In the genomic region with DNA sequence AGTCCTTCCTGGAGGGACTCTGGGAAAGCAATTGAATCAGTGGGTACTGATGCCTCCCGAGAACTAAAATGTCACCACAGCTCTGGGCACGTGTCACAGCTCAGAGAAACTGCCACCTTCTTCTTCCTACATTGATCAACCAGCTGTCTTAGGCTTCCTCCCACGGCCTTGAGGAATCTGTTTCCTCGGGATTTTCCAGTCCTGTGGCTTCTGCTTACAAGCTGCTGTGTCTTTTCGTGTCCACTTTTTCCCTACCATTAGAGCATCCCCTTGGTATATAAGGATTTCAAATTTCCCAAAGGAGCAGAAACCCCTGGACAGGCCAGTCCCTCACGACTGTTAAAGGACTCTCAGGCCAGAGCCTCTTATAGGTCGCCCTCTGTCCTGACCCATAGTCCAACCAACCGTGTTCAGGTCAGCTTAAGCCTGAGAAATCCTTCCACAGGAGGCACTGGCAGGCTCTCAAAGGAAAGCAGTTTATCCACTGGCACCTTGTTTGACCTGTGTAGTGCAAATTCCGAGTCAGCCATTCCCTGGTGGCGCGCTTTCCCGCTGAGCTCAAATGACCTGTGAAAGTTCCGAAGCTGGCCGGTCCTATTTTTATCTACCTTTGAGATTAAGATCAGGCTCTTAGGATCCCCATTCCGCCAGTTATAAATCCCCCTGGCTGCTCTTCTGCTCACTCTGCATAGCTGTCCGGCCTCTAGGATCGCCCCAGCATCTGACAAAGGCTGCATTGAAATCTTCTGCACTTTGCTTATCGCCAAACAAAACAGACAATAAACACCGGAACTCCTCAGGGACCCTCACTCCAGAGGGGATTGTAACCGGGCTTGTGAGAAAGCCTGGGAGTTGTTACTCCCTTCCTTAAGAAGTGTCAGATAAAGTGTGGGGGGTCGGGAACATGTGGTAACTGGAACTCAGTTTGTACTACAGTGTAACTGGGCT, we compare ENCODE assay signal across 10 mouse cellular contexts. TPM values are rescaled to one million over a fixed set of nuclear protein-coding genes. Genes with fewer than 3 reads are reported as not detected.
DNase-seq lines count a peak whose midpoint lies in the region; ATAC-seq and TF ChIP-seq lines count a peak whose summit lies in the region.
"Had no signal": no experiment of that assay in that cellular context is flagged by ENCODE, and none has a peak within 500 bp of the region (broad histone marks: within the 10 kb centered on the region; RNA-seq: fewer than 3 reads in every experiment).

No protein-coding gene starts in this region.

- no peak overlapping the region for H3K27ac ChIP-seq in embryonic facial prominence, embryonic 13.5 days
- H3K27ac ChIP-seq in kidney, postnatal 0 days = peak overlapping the region; percentile 55
- no peak overlapping the region for H3K27ac ChIP-seq in thymus, adult 2 months (ENCODE audit: control insufficient read depth, insufficient read depth, low read length)
- H3K27ac ChIP-seq: neural tube, embryonic 12.5 days had no signal

- DNase-seq in gastrocnemius, adult 18-20 months (ENCODE audit: low spot score) = peak; percentile 81
- DNase-seq in gastrocnemius, postnatal 4 days (ENCODE audit: low spot score in 2 of 2) = no peak
- DNase-seq in kidney, postnatal 0 days (ENCODE audit: low spot score) = peak; percentile 46
- DNase-seq in right cerebral cortex, adult 2 months (ENCODE audit: low spot score in 2 of 2) = peak; percentile 79 to 81
- no peak for DNase-seq in thymus, adult 2 months

- H3K4me1 ChIP-seq in E14TG2a.4 (replicated peaks; ENCODE audit: low read depth, low read length) = peaks cover 66% of the 10 kb centered on the region
- peaks cover 38% of the 10 kb centered on the region for H3K4me1 ChIP-seq in embryonic facial prominence, embryonic 13.5 days
- 0 out of 2 replicates have a peak, but pooled peaks cover 9% of the 10 kb centered on the region for H3K4me1 ChIP-seq in kidney, postnatal 0 days (replicated peaks; ENCODE audit: insufficient read depth, low read length)
- peaks cover 21% of the 10 kb centered on the region for H3K4me1 ChIP-seq in thymus, adult 2 months (replicated peaks; ENCODE audit: control insufficient read depth, insufficient read depth, low read length)

- no peaks in the 10 kb centered on the region for H3K36me3 ChIP-seq in E14TG2a.4 (ENCODE audit: insufficient read depth, low read length)
- no peaks in the 10 kb centered on the region for H3K36me3 ChIP-seq in embryonic facial prominence, embryonic 13.5 days
- H3K36me3 ChIP-seq in kidney, postnatal 0 days (ENCODE audit: insufficient read depth, low read length) = no peaks in the 10 kb centered on the region
- H3K36me3 ChIP-seq in thymus, adult 2 months (ENCODE audit: control insufficient read depth, insufficient read depth, low read length) = no peaks in the 10 kb centered on the region
- H3K36me3 ChIP-seq: neural tube, embryonic 12.5 days had no signal

- TF ChIP-seq POLR2A in thymus, adult 2 months (IDR thresholded peaks at IDR 0.05; ENCODE audit: control insufficient read depth, extremely low read depth, insufficient read depth, low read length, poor library complexity) = no peak

- no peaks in the 10 kb centered on the region; the same call in 1 of the 2 replicates for H3K27me3 ChIP-seq in E14TG2a.4 (ENCODE audit: insufficient read depth, low read length)
- H3K27me3 ChIP-seq in embryonic facial prominence, embryonic 13.5 days = no peaks in the 10 kb centered on the region
- no peaks in the 10 kb centered on the region for H3K27me3 ChIP-seq in kidney, postnatal 0 days (ENCODE audit: insufficient read depth, low read length)
- H3K27me3 ChIP-seq in thymus, adult 2 months (ENCODE audit: control insufficient read depth, insufficient read depth, low read length) = no peaks in the 10 kb centered on the region
- H3K27me3 ChIP-seq: neural tube, embryonic 12.5 days had no signal

- TF ChIP-seq CTCF in E14TG2a.4 (conservative IDR thresholded peaks at IDR 0.05; ENCODE audit: low read length) = no peak
- TF ChIP-seq CTCF in kidney, postnatal 0 days (IDR thresholded peaks at IDR 0.05; ENCODE audit: low read depth) = peak; percentile 26; the same call in 1 of the 2 replicates
- no peak for TF ChIP-seq CTCF in thymus, adult 2 months (IDR thresholded peaks at IDR 0.05; ENCODE audit: borderline replicate concordance, control insufficient read depth, extremely low read depth, insufficient read depth, low read length, poor library complexity)

- no peak overlapping the region; the same call in 1 of the 2 replicates for H3K4me2 ChIP-seq in embryonic facial prominence, embryonic 13.5 days
- H3K4me2 ChIP-seq in kidney, postnatal 0 days (ENCODE audit: low read length) = no peak overlapping the region
- H3K4me2 ChIP-seq: neural tube, embryonic 12.5 days had no signal

- H3K9ac ChIP-seq in embryonic facial prominence, embryonic 13.5 days = 0 out of 2 replicates have a peak overlapping the region, but pooled peaks have one; percentile 49
- H3K9ac ChIP-seq in kidney, postnatal 0 days (ENCODE audit: low read depth, low read length) = no peak overlapping the region
- H3K9ac ChIP-seq: neural tube, embryonic 12.5 days had no signal

- 17% methylated on average over 21 of the region's 21 CpGs for WGBS in embryonic facial prominence, embryonic 13.5 days
- WGBS in kidney, postnatal 0 days = 11% methylated on average over 21 of the region's 21 CpGs
- WGBS in thymus, adult 2 months = 89% methylated on average over 21 of the region's 21 CpGs

- H3K4me3 ChIP-seq in E14TG2a.4 (replicated peaks; ENCODE audit: low read length) = peak overlapping the region; percentile 43
- H3K4me3 ChIP-seq in embryonic facial prominence, embryonic 13.5 days = no peak overlapping the region
- no peak overlapping the region for H3K4me3 ChIP-seq in kidney, postnatal 0 days (replicated peaks; ENCODE audit: low read depth, low read length)
- H3K4me3 ChIP-seq in thymus, adult 2 months (ENCODE audit: control insufficient read depth, insufficient read depth, low read length) = no peak overlapping the region
- H3K4me3 ChIP-seq: neural tube, embryonic 12.5 days had no signal

- no peak for ATAC-seq in embryonic facial prominence, embryonic 13.5 days (ENCODE audit: insufficient number of reproducible peaks, insufficient read depth, low FRiP score, low TSS enrichment, low read depth)
- peak; percentile 51; the same call in 1 of the 2 replicates for ATAC-seq in kidney, postnatal 0 days (replicated peaks; ENCODE audit: low FRiP score, low read depth)
- no peak for ATAC-seq in CD4-positive, CD25-positive, alpha-beta regulatory T cell, adult 4 months

- no peaks in the 10 kb centered on the region for H3K9me3 ChIP-seq in E14TG2a.4 (ENCODE audit: low read length)
- H3K9me3 ChIP-seq in embryonic facial prominence, embryonic 13.5 days = no peaks in the 10 kb centered on the region
- no peaks in the 10 kb centered on the region for H3K9me3 ChIP-seq in kidney, postnatal 0 days (replicated peaks; ENCODE audit: low read length)
- H3K9me3 ChIP-seq: neural tube, embryonic 12.5 days had no signal

RNA-seq across cellular contexts. Expression of a gene that starts 5.8 kb away (rescaled TPM):
- total RNA-seq in gastrocnemius, adult 18-20 months (2021) = 10 to 100 TPM; 59.3 to 62.6 TPM
- total RNA-seq in gastrocnemius, postnatal 4 days (2021) = 100 to 1,000 TPM; 479 to 529 TPM
- 1,290 and 1,439 TPM in 2 replicates for polyA plus RNA-seq in embryonic facial prominence, embryonic 13.5 days (2015; fragmentation: Nextera tagmentation; extraction: Ambion mirVana)
- polyA plus RNA-seq in kidney, postnatal 0 days (2015; fragmentation: Nextera tagmentation; extraction: Ambion mirVana) = 1,062 and 1,157 TPM in 2 replicates
- 296 and 344 TPM in 2 replicates for polyA plus RNA-seq in thymus, adult 2 months (2012; rRNA removed)
- 1,000 to 10,000 TPM in 1 of 2 experiments, 100 to 1,000 TPM in 1; 733 to 1,178 TPM for polyA plus RNA-seq in CD4-positive, CD25-positive, alpha-beta regulatory T cell, adult 4 months (2017; shearing (Covaris generic))

RNA-seq across cellular contexts. Expression of a gene that starts 29.6 kb away (rescaled TPM):
- not detected for total RNA-seq in gastrocnemius, adult 18-20 months (2021)
- total RNA-seq in gastrocnemius, postnatal 4 days (2021) = under 1 TPM in 1 of 2 experiments, not detected in 1; 0.27 TPM
- 0.23 TPM in 1 of 2 replicates, not detected in the other for polyA plus RNA-seq in embryonic facial prominence, embryonic 13.5 days (2015; fragmentation: Nextera tagmentation; extraction: Ambion mirVana)
- not detected in 2 replicates for polyA plus RNA-seq in kidney, postnatal 0 days (2015; fragmentation: Nextera tagmentation; extraction: Ambion mirVana)
- polyA plus RNA-seq in thymus, adult 2 months (2012; rRNA removed) = 0.31 and 0.40 TPM in 2 replicates
- not detected for polyA plus RNA-seq in CD4-positive, CD25-positive, alpha-beta regulatory T cell, adult 4 months (2017; shearing (Covaris generic))
- total RNA-seq: MEL had no signal
- polyA plus RNA-seq: neural tube, embryonic 12.5 days had no signal

RNA-seq across cellular contexts. Expression of a gene that starts 50.7 kb away (rescaled TPM):
- total RNA-seq in gastrocnemius, adult 18-20 months (2021) = 10 to 100 TPM; 66.1 to 70.4 TPM
- total RNA-seq in gastrocnemius, postnatal 4 days (2021) = 10 to 100 TPM; 68.1 to 70.3 TPM
- polyA plus RNA-seq in embryonic facial prominence, embryonic 13.5 days (2015; fragmentation: Nextera tagmentation; extraction: Ambion mirVana) = 23.3 and 26.3 TPM in 2 replicates
- 29.1 and 29.8 TPM in 2 replicates for polyA plus RNA-seq in kidney, postnatal 0 days (2015; fragmentation: Nextera tagmentation; extraction: Ambion mirVana)
- 52.5 and 62.1 TPM in 2 replicates for polyA plus RNA-seq in thymus, adult 2 months (2012; rRNA removed)
- polyA plus RNA-seq in CD4-positive, CD25-positive, alpha-beta regulatory T cell, adult 4 months (2017; shearing (Covaris generic)) = 10 to 100 TPM; 24.7 to 28.4 TPM

Comparison
In these comparisons a context has a peak if more than half of its experiments do, and no peak if none do; other contexts are left out.
1. DNase-seq: peak in gastrocnemius, adult 18-20 months (single experiment), kidney, postnatal 0 days (single experiment) and right cerebral cortex, adult 2 months (2 of 2); none in gastrocnemius, postnatal 4 days (0 of 2) and thymus, adult 2 months (single experiment).